ENCODE assay signal across 29 mouse cellular contexts in the genomic region with DNA sequence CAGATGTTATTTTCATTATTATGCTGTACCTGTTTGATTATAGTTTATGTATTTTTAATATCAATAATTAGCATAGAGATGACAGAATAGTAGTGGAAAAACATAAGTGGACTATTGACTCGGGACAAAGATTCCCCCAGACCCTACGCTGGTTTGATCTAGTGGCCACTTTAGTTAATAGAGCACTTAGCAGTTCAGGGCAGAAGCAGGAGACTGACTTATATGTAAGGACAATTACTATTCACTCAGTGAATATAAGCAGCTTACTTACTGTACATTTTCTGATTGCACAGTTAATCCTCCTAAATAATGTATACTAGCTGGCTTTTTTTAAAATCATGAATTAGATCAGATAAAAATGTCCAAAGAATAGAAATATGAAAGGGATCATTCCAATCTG.
A peak's percentile ranks its signal among the peaks of the same experiment; 100 is the strongest.
DNase-seq lines count a peak whose midpoint lies in the region; ATAC-seq and TF ChIP-seq lines count a peak whose summit lies in the region.
"Had no signal": no experiment of that assay in that cellular context is flagged by ENCODE, and none has a peak within 500 bp of the region (broad histone marks: within the 10 kb centered on the region; RNA-seq: fewer than 3 reads in every experiment).

No protein-coding gene starts in this region.

- 0 out of 2 replicates have a peak, but pooled peaks cover 3% of the 10 kb centered on the region for H3K4me1 ChIP-seq in forebrain, embryonic 12.5 days
- no peaks in the 10 kb centered on the region for H3K4me1 ChIP-seq in forebrain, embryonic 16.5 days (replicated peaks; ENCODE audit: control insufficient read depth, insufficient read depth, low read length)
- peaks cover 6% of the 10 kb centered on the region; the same call in 1 of the 2 replicates for H3K4me1 ChIP-seq in midbrain, embryonic 13.5 days (replicated peaks)
- no peaks in the 10 kb centered on the region for H3K4me1 ChIP-seq in midbrain, postnatal 0 days (ENCODE audit: insufficient read depth, low read length)
- peaks cover 4% of the 10 kb centered on the region; the same call in 1 of the 2 replicates for H3K4me1 ChIP-seq in midbrain, embryonic 16.5 days (ENCODE audit: control insufficient read depth, insufficient read depth, low read length)
- H3K4me1 ChIP-seq: embryonic facial prominence, embryonic 12.5 days; embryonic facial prominence, embryonic 15.5 days; forebrain, embryonic 15.5 days; heart, embryonic 12.5 days; heart, embryonic 15.5 days; hindbrain, embryonic 10.5 days; hindbrain, embryonic 13.5 days had no signal

- no peak for TF ChIP-seq POLR2A in brain, embryonic 14.5 days (IDR thresholded peaks at IDR 0.05; ENCODE audit: borderline replicate concordance, extremely low read depth, insufficient read depth, insufficient read length, poor library complexity, severe bottlenecking)

- H3K36me3 ChIP-seq in forebrain, embryonic 12.5 days (replicated peaks), result no peaks in the 10 kb centered on the region
- no peaks in the 10 kb centered on the region for H3K36me3 ChIP-seq in forebrain, embryonic 16.5 days (ENCODE audit: control insufficient read depth, insufficient read depth)
- H3K36me3 ChIP-seq in midbrain, embryonic 13.5 days, result no peaks in the 10 kb centered on the region
- H3K36me3 ChIP-seq in midbrain, postnatal 0 days (ENCODE audit: insufficient read depth, low read length), result no peaks in the 10 kb centered on the region
- no peaks in the 10 kb centered on the region for H3K36me3 ChIP-seq in midbrain, embryonic 16.5 days (ENCODE audit: control insufficient read depth, insufficient read depth, low read length)
- H3K36me3 ChIP-seq: embryonic facial prominence, embryonic 12.5 days; embryonic facial prominence, embryonic 15.5 days; forebrain, embryonic 15.5 days; G1E; heart, embryonic 12.5 days; heart, embryonic 15.5 days; hindbrain, embryonic 10.5 days; hindbrain, embryonic 13.5 days had no signal

- ATAC-seq in forebrain, embryonic 12.5 days (ENCODE audit: low FRiP score), result peak; percentile 49
- no peak for ATAC-seq in forebrain, embryonic 16.5 days
- peak; percentile 68; the same call in 1 of the 2 replicates for ATAC-seq in midbrain, embryonic 13.5 days
- no peak for ATAC-seq in midbrain, postnatal 0 days (ENCODE audit: low FRiP score)
- ATAC-seq in midbrain, embryonic 16.5 days, result 0 out of 2 replicates have a peak, but pooled peaks have one; percentile 56
- ATAC-seq: forebrain, embryonic 15.5 days; Patski had no signal

- no peak overlapping the region for H3K9ac ChIP-seq in forebrain, embryonic 12.5 days
- H3K9ac ChIP-seq in forebrain, embryonic 16.5 days (replicated peaks; ENCODE audit: low read depth, low read length), result no peak overlapping the region
- H3K9ac ChIP-seq in midbrain, embryonic 13.5 days (replicated peaks), result no peak overlapping the region
- H3K9ac ChIP-seq in midbrain, postnatal 0 days (replicated peaks; ENCODE audit: low read length, poor library complexity, severe bottlenecking), result no peak overlapping the region
- H3K9ac ChIP-seq in midbrain, embryonic 16.5 days (ENCODE audit: low read depth, low read length), result no peak overlapping the region
- H3K9ac ChIP-seq: embryonic facial prominence, embryonic 12.5 days; embryonic facial prominence, embryonic 15.5 days; forebrain, embryonic 15.5 days; heart, embryonic 12.5 days; heart, embryonic 15.5 days; hindbrain, embryonic 13.5 days had no signal

- H3K4me3 ChIP-seq in forebrain, embryonic 12.5 days (replicated peaks), result no peak overlapping the region
- no peak overlapping the region for H3K4me3 ChIP-seq in forebrain, embryonic 16.5 days (replicated peaks; ENCODE audit: low read length)
- no peak overlapping the region for H3K4me3 ChIP-seq in midbrain, embryonic 13.5 days (replicated peaks)
- no peak overlapping the region for H3K4me3 ChIP-seq in midbrain, postnatal 0 days (ENCODE audit: low read depth, low read length)
- H3K4me3 ChIP-seq in midbrain, embryonic 16.5 days (ENCODE audit: low read depth, low read length), result no peak overlapping the region
- H3K4me3 ChIP-seq: embryonic facial prominence, embryonic 12.5 days; embryonic facial prominence, embryonic 15.5 days; forebrain, embryonic 15.5 days; gastrocnemius, adult 2 months; heart, embryonic 12.5 days; heart, embryonic 15.5 days; hindbrain, embryonic 10.5 days; hindbrain, embryonic 13.5 days had no signal

- no peak for DNase-seq in midbrain, postnatal 0 days (ENCODE audit: low spot score)
- DNase-seq in brain, embryonic 14.5 days (ENCODE audit: low read depth), result peak; percentile 30
- DNase-seq in thymus, postnatal 14 days, result no peak
- DNase-seq: adrenal gland, postnatal 10 days; adrenal gland, postnatal 36 days; B cell, adult 2 months; cerebellum, adult 11 months; cerebellum, adult 2 months; cerebellum, adult 9-11 months; cerebellum, postnatal 25 days; gastrocnemius, adult 2 months; gastrocnemius, postnatal 14 days; heart, adult 18-20 months; heart, postnatal 10 days; heart, postnatal 36 days had no signal

- H3K27ac ChIP-seq in forebrain, embryonic 12.5 days, result no peak overlapping the region
- H3K27ac ChIP-seq in forebrain, embryonic 16.5 days (ENCODE audit: low read length), result no peak overlapping the region
- peak overlapping the region; percentile 62; the same call in 1 of the 2 replicates for H3K27ac ChIP-seq in midbrain, embryonic 13.5 days
- no peak overlapping the region for H3K27ac ChIP-seq in midbrain, postnatal 0 days (ENCODE audit: low read depth, low read length)
- no peak overlapping the region for H3K27ac ChIP-seq in midbrain, embryonic 16.5 days (ENCODE audit: low read length)
- H3K27ac ChIP-seq: embryonic facial prominence, embryonic 12.5 days; embryonic facial prominence, embryonic 15.5 days; forebrain, embryonic 15.5 days; gastrocnemius, adult 2 months; heart, embryonic 15.5 days; hindbrain, embryonic 10.5 days; hindbrain, embryonic 13.5 days had no signal

- no peak for TF ChIP-seq CTCF in midbrain, postnatal 0 days (IDR thresholded peaks at IDR 0.05)
- no peak for TF ChIP-seq CTCF in brain, embryonic 14.5 days (IDR thresholded peaks at IDR 0.05; ENCODE audit: borderline replicate concordance, extremely low read depth, insufficient read depth, insufficient read length)

- H3K27me3 ChIP-seq in forebrain, embryonic 12.5 days, result no peaks in the 10 kb centered on the region
- no peaks in the 10 kb centered on the region for H3K27me3 ChIP-seq in forebrain, embryonic 16.5 days (replicated peaks; ENCODE audit: control insufficient read depth, insufficient read depth, low read length)
- H3K27me3 ChIP-seq in midbrain, embryonic 13.5 days, result no peaks in the 10 kb centered on the region
- no peaks in the 10 kb centered on the region for H3K27me3 ChIP-seq in midbrain, postnatal 0 days (ENCODE audit: insufficient read depth, low read length)
- H3K27me3 ChIP-seq in midbrain, embryonic 16.5 days (ENCODE audit: control insufficient read depth, insufficient read depth, low read depth, low read length), result no peaks in the 10 kb centered on the region
- H3K27me3 ChIP-seq: CH12.LX; embryonic facial prominence, embryonic 12.5 days; embryonic facial prominence, embryonic 15.5 days; forebrain, embryonic 15.5 days; heart, embryonic 12.5 days; heart, embryonic 15.5 days; hindbrain, embryonic 13.5 days had no signal

- no peaks in the 10 kb centered on the region for H3K9me3 ChIP-seq in forebrain, embryonic 12.5 days
- no peaks in the 10 kb centered on the region for H3K9me3 ChIP-seq in forebrain, embryonic 16.5 days (ENCODE audit: control insufficient read depth, low read length)
- H3K9me3 ChIP-seq in midbrain, embryonic 13.5 days, result no peaks in the 10 kb centered on the region
- no peaks in the 10 kb centered on the region for H3K9me3 ChIP-seq in midbrain, postnatal 0 days (ENCODE audit: low read length)
- H3K9me3 ChIP-seq in midbrain, embryonic 16.5 days (replicated peaks; ENCODE audit: control insufficient read depth, low read length, poor library complexity, severe bottlenecking), result no peaks in the 10 kb centered on the region
- H3K9me3 ChIP-seq: embryonic facial prominence, embryonic 12.5 days; embryonic facial prominence, embryonic 15.5 days; forebrain, embryonic 15.5 days; heart, embryonic 12.5 days; heart, embryonic 15.5 days; hindbrain, embryonic 10.5 days; hindbrain, embryonic 13.5 days had no signal

- 78% methylated on average over 2 of the region's 2 CpGs for WGBS in forebrain, embryonic 12.5 days
- 76% methylated on average over 2 of the region's 2 CpGs for WGBS in forebrain, embryonic 16.5 days
- 59% methylated on average over 2 of the region's 2 CpGs for WGBS in midbrain, embryonic 13.5 days
- WGBS in midbrain, postnatal 0 days, result 71% methylated on average over 2 of the region's 2 CpGs
- 65% methylated on average over 2 of the region's 2 CpGs for WGBS in midbrain, embryonic 16.5 days

- H3K4me2 ChIP-seq in forebrain, embryonic 12.5 days, result no peak overlapping the region
- H3K4me2 ChIP-seq in forebrain, embryonic 16.5 days (ENCODE audit: low read length), result no peak overlapping the region
- no peak overlapping the region for H3K4me2 ChIP-seq in midbrain, embryonic 13.5 days (replicated peaks)
- H3K4me2 ChIP-seq in midbrain, postnatal 0 days (ENCODE audit: low read depth, low read length, poor library complexity, severe bottlenecking), result no peak overlapping the region
- no peak overlapping the region for H3K4me2 ChIP-seq in midbrain, embryonic 16.5 days (ENCODE audit: low read length)
- H3K4me2 ChIP-seq: embryonic facial prominence, embryonic 12.5 days; embryonic facial prominence, embryonic 15.5 days; forebrain, embryonic 15.5 days; heart, embryonic 12.5 days; heart, embryonic 15.5 days; hindbrain, embryonic 13.5 days had no signal

Comparison
In these comparisons a context has a peak if more than half of its experiments do, and no peak if none do; other contexts are left out.
1. ATAC-seq: peak in forebrain, embryonic 12.5 days (single experiment), midbrain, embryonic 13.5 days (single experiment) and midbrain, embryonic 16.5 days (single experiment); none in forebrain, embryonic 16.5 days (single experiment) and midbrain, postnatal 0 days (single experiment).